Mouse (Mus musculus) cortical plate, adult 2 months (tissue): Measurements from ENCODE around the gene Ovol3. TPM values are rescaled to one million over a fixed set of nuclear protein-coding genes. Genes with fewer than 3 reads are reported as not detected.
"Not testable (repeated sequence)": the region's sequence is repeated elsewhere in the genome, so short reads cannot be mapped to it uniquely, and the experiment has no call there.

Experiments
- H3K27ac ChIP-seq: fragments of 200-500 bp; 2 replicates; pipeline ENCODE4 v1.5.1; 2012; ENCODE audit warnings: low read length, control low read depth, inconsistent platforms; ENCODE audit not compliant: insufficient read depth
- H3K4me1 ChIP-seq: fragments of 200-500 bp; 2 replicates; pipeline ENCODE4 v1.6.1; 2011; ENCODE audit warnings: low read length; ENCODE audit not compliant: control insufficient read depth, insufficient read depth
- H3K4me3 ChIP-seq: fragments of 200-500 bp; 2 replicates; pipeline ENCODE4 v1.5.1; 2011; ENCODE audit warnings: mild to moderate bottlenecking, low read length, control low read depth; ENCODE audit not compliant: insufficient read depth
- CTCF ChIP-seq: fragments of 200-500 bp; IDR thresholded peaks from 2 replicates; pipeline ENCODE4 v1.5.1; 2011; ENCODE audit warnings: mild to moderate bottlenecking, control low read depth, low read length; ENCODE audit not compliant: insufficient read depth; ENCODE audit errors: extremely low read depth
- POLR2A ChIP-seq: fragments of 200-500 bp; IDR thresholded peaks from 2 replicates; pipeline ENCODE4 v1.6.1; 2011; ENCODE audit warnings: mild to moderate bottlenecking, low read length, control low read depth; ENCODE audit not compliant: insufficient read depth; ENCODE audit errors: extremely low read depth
- polyA plus RNA-seq: library from polyadenylated mRNA; depleted of rRNA; stranded (reverse); fragments of >200 nt; gene quantifications from 2 replicates; pipeline ENCODE4 v1.2.3, GENCODE M21; 2012

Gene Ovol3
- polyA plus RNA-seq, 1 experiment, result not detected

DNA sequence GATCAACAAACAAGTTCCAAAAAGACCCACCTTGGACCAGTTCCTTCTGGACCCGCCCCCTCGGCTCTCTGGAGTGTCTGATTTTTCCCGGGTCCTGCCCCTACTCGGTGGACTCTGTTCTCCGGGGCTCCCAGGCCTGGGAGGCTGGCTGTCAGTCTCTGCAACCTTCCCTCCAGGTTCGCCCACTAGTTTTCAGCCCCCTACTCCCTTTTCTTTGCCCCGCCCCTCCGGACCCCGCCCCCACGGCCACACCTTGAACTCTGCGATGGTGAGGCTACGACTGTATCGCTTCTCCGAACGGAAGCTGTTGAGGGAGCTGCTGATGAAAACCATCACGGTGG lies 4.2 kb downstream of the Ovol3 start:
- Histone ChIP-seq H3K4me3 (peak overlapping the region; percentile 63), H3K27ac (no peak overlapping the region)
- no peak for TF ChIP-seq CTCF
- TF ChIP-seq POLR2A, result no peak

DNA sequence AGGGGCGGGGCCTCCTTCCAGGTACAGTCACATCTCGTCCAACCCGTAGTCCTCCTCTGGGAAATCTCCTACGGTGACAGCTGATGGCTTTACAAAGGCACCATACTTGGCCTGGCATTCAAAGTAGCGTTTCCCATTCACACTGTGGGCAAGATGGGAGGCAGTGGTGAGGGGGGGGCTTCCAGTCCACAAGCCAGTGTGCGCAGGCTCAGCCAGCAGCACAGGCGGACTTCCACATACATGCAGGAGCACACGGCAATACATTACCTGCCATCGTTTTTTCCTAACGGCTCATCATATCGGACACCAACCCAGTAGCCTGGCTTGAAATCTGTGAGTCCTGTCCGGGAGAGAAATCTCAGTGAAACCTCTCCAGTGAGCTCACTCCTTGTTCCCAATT lies 11.3 kb downstream of the Ovol3 start:
- Histone ChIP-seq H3K4me1 (peaks cover 3% of the 10 kb centered on the region; the same call in 1 of the 2 replicates), H3K4me3 (no peak overlapping the region), H3K27ac (no peak overlapping the region)
- no peak for TF ChIP-seq CTCF
- TF ChIP-seq POLR2A, result no peak

More for the DNA sequence above, 4.2 kb downstream of the Ovol3 start:
- H3K4me1 ChIP-seq, result peaks cover 1% of the 10 kb centered on the region; the same call in 1 of the 2 replicates

DNA sequence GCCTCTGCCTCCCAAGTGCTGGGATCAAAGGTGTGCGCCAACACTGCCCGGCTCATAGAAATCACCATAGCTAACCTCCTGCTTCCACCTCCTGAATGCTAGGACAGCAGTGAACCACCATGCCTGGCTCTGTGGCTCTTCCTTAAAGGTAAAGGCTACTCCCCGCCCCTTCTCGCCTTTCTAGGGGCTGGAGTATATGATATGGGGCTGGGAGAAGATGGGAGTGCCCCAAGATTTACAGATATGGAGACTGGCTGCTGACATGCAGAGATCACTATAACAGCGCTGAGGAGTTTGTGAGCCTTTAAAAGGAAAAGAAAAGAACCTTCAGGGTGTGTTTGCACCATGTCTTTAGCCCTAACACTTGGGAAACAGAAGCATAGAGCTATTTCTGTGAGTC lies 13.3 kb downstream of the Ovol3 start:
- TF ChIP-seq CTCF, result no peak
- no peak for TF ChIP-seq POLR2A
- Histone ChIP-seq H3K4me3 (no peak overlapping the region), H3K4me1 (peaks cover 3% of the 10 kb centered on the region; the same call in 1 of the 2 replicates), H3K27ac (no peak overlapping the region)

DNA sequence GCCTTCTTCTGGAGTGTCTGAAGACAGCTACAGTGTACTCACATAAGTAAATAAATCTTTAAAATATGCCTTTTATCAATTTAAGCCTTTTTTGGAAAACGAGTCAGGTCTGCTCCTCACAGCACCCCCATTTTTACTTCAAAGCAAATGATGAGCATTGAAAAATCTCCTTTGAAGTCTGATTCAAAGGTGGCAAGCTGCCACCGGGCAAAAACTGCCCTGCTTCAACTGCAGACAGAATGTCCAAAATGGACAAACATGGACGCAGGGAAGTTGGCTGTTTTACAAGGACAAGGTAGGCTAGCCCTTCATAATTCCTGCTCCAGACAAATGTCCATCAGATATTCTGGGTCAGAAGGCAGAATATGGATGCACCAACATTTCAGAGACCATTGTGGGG lies 14.1 kb downstream of the Ovol3 start:
- no peak overlapping the region for H3K27ac ChIP-seq
- H3K4me3 ChIP-seq, result no peak overlapping the region
- peaks cover 3% of the 10 kb centered on the region; the same call in 1 of the 2 replicates for H3K4me1 ChIP-seq
- TF ChIP-seq POLR2A (no peak), CTCF (no peak)

DNA sequence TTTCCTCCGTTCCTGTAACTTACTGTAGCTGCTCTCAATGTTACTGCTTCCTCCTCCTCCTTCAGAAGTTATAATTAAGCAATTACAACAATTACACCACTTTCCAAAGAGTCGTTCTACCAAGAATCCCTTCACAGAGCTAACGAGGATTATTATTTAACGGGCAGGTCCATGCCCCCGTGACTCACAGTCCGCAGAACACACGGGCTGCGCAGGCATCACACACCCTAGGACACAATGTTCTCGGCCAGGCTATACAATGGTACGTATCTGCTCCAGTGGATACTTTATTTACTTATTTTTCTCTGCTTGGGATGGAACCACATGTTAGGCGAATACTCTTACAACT lies 15.5 kb downstream of the Ovol3 start:
- Histone ChIP-seq H3K27ac (no peak overlapping the region), H3K4me1 (peaks cover 3% of the 10 kb centered on the region; the same call in 1 of the 2 replicates), H3K4me3 (peak overlapping the region; percentile 52)
- no peak for TF ChIP-seq CTCF
- TF ChIP-seq POLR2A, result no peak

DNA sequence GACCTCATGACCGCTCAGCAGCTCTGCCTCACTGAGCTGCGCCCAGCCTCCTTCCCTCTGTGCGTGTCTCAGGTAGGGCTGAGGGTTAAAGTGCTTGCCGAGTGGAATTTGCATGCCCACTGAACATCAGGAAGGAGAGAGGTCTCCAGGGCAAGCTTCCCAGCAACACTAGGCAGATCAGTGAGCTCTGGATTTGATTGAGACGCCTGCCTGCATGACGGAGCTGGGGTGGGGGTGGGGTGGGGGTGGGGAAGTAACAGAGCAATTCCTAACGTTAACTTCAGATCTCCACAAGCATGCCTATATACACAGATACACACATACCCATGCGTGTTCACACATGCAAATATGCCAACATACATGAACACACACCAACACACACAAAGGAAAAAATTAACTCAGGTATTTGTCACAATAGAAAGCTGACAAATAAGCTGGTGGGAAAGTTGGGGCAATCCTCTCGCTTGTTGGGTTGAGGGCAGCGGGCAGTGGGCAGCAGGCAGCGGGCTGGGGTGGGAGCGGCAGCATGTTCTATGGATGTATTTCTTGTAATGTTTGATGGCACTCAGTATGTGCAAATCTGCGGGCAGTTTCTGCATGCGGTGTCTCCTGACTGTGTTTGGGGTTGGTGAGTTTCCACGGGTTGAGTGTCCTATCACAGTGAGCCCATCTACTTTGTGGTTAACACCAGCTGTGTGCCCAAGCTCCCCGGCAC lies 16.1 kb downstream of the Ovol3 start:
- Histone ChIP-seq H3K4me1 (peaks cover 3% of the 10 kb centered on the region; the same call in 1 of the 2 replicates), H3K4me3 (peak overlapping the region; percentile 52), H3K27ac (no peak overlapping the region)
- TF ChIP-seq POLR2A (no peak), CTCF (no peak)

DNA sequence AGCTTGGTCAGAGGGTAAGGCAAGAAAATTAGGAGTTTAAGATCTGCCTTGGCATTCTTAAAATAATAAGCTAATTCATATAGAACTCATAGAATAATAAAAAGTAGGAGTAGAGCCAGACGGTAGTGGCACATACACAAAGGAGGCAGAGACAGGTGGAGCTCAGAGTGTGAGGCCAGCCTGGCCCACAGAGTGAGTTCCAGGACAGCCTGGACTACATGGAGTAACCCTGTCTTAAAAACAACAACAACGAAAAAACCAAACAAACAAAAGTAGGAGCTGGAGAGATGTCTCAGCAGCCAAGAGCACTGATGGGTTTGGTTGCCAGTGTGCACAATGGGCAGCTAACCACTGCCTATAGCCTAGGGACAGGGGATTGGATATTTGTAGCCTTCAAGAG lies 18.2 kb downstream of the Ovol3 start:
- Histone ChIP-seq H3K4me3 (no peak overlapping the region), H3K4me1 (peaks cover 3% of the 10 kb centered on the region; the same call in 1 of the 2 replicates), H3K27ac (no peak overlapping the region)
- TF ChIP-seq POLR2A (no peak), CTCF (no peak)

DNA sequence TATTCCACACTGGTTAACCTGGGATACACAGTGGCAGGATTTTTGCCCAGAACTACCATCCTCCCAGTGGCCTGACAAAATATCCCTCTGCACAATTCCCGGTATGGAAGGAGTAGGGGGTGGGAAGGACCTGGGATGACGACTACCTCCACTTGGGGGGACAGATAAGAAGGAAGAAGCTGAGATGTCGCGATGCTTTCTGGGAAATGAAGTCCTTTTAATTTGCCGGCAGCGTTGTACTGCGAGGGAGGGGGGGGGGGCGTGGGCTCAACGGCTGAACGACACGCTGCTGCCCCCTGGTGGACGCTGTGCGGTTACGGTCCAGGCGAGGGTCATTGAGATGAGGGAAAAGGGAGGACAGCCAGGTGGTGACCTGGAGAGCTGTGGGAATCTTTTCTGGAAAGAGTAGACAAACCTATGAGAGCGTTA lies 18.8 kb downstream of the Ovol3 start:
- H3K4me1 ChIP-seq, result peaks cover 3% of the 10 kb centered on the region; the same call in 1 of the 2 replicates
- 0 out of 2 replicates have a peak, but pooled peaks have one; percentile 18 for TF ChIP-seq POLR2A
- TF ChIP-seq CTCF, result peak; percentile 72
- H3K4me3 ChIP-seq, result no peak overlapping the region; the same call in 1 of the 2 replicates
- no peak overlapping the region for H3K27ac ChIP-seq

DNA sequence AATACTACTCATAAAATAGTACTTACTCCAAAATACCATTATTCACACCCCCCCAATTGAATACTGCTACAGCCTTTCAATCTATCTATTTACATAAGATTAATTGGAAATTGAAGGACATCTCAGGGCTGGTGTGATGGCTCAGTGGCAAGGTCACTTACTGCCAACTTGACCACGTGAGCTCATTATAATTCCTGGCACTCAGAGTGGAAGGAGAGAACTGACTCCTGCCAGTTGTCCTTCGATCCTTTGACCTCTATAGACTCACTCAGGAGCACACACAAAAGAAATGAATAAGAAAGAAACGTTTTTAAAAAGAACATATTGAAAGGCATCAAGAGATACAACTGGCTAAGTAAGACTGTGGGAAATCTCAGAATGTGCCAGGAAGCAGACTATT lies 19.6 kb downstream of the Ovol3 start:
- peaks cover 3% of the 10 kb centered on the region; the same call in 1 of the 2 replicates for H3K4me1 ChIP-seq
- H3K27ac ChIP-seq, result no peak overlapping the region
- no peak for TF ChIP-seq POLR2A
- no peak for TF ChIP-seq CTCF

DNA sequence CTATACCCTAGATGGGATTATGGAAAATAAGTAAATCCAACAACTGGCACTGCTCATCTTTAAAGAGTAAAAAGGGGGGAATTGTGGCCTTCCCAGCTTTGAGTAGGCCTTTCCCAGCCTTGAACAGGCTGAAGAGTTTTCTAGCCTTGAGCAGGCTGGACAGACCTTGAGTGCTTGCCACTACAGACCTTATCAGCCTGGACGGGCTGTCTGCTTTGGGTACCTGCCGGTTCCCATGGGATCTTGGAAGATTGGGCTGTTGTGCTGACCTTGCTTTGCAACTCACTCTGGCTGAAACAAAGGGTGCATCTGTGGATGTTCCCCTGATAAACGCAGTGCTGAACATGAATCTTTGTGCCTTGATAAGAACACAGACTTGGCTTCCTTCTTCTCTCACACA lies 21.6 kb downstream of the Ovol3 start:
- Histone ChIP-seq H3K27ac (no peak overlapping the region), H3K4me3 (no peak overlapping the region), H3K4me1 (no peaks in the 10 kb centered on the region)
- no peak for TF ChIP-seq CTCF
- no peak for TF ChIP-seq POLR2A

More for the DNA sequence above, 19.6 kb downstream of the Ovol3 start:
- H3K4me3 ChIP-seq, result no peak overlapping the region

DNA sequence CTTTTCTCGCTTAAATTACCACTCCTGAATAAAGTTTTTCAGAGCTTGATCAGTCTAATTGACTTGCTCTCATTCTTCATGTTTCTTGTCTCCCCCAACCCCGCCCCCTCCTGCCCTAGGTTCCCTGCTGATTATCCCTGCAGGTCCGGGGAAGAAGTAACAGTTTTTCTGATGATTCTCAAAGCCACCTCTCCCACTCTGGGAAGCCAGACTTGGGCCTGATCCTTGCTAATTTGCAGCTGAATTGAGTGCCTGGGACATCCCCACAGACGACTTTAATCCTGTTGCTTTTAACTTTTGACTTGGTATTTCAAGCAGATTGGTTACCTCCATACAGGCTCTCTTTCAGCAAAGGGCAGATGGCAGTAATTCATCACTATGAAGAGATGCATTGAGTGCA lies 24.5 kb downstream of the Ovol3 start:
- TF ChIP-seq CTCF (no peak), POLR2A (no peak)
- H3K27ac ChIP-seq, result no peak overlapping the region
- no peak overlapping the region for H3K4me3 ChIP-seq
- H3K4me1 ChIP-seq, result no peaks in the 10 kb centered on the region

DNA sequence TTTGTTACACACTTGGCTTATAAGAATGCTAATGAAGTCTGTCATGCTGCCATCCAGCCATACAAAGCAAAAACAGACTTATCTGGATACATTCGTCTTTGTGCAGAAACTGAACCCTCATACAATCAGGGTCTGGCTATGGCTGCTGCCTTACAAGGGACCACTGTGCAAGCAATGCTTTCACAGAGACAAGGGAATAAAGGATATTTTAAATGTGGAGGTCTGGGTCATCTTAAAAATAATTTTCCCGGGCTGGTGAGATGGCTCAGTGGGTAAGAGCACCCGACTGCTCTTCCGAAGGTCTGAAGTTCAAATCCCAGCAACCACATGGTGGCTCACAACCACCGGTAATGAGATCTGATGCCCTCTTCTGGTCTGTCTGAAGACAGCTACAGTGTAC lies 29.2 kb downstream of the Ovol3 start:
- not testable (repeated sequence) for H3K4me3 ChIP-seq, H3K4me1 ChIP-seq, H3K27ac ChIP-seq
